Mouse (Mus musculus): ENCODE data around the gene Samd4.

DNA sequence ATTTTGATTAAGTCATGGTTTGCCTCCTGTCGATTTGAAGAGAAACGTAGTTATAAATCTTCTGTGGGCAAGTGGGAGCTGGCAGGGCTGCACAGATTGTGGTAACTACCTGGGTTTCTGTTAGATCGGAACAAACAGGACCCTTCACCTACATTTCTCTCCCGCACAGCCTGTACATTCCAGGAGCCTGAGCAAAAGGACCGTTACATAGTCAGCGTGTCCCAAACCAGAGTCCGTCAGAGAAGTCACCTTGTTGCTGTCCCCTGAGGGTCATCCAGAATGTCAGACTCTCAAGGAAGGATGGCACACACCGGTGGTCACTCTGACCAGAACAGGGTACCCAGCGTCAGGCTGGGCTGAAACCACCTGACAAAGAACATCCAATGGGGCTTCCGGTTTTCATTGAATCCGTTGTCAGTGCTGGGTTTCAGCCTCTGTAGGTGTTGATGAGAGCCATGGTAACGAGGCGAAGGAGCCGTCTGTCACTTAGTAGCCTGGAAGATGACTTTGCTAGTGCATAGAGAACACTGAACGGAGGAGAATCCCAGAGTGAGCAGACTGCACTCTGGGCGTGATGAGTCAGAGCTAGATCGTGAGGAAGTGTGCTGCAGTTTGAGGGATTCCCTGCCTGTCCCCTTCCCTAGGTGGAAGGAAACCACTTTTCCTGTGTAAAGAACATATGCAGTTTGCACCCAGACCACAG is 98.2 kb downstream of the Samd4 start:
- TF ChIP-seq CTCF (IDR thresholded peaks at IDR 0.05; ENCODE audit: low read depth, low read length), result no peak
- no peak for TF ChIP-seq POLR2A (IDR thresholded peaks at IDR 0.05; ENCODE audit: extremely low read depth, insufficient read depth, low read length)
